Mouse (Mus musculus) skeletal muscle tissue, postnatal 0 days (tissue): ENCODE data around the gene Btbd35f20. TPM values are rescaled to one million over a fixed set of nuclear protein-coding genes. Genes with fewer than 3 reads are reported as not detected.

Source experiments
- polyA plus RNA-seq: library from polyadenylated mRNA; unstranded; fragments of >200 nt; fragmentation: Nextera tagmentation; extraction: Ambion mirVana; gene quantifications from 2 replicates; pipeline ENCODE4 v1.2.1, GENCODE M21; 2015

The Btbd35f20 gene
- not detected in 2 replicates for polyA plus RNA-seq

GRCm38 (mm10) chrX:4291145-4291544 lies at the start of gene Btbd35f20:
Gene Btbd35f20 (minus strand): TSS chrX:4291245.

Other genes with a start within 250 kb of the Btbd35f20 start
- gene Btbd35f28, start 94.7 kb downstream of the Btbd35f20 start, polyA plus RNA-seq = not detected in 2 replicates
- not detected in 2 replicates for gene Btbd35f17, start 79.4 kb upstream of the Btbd35f20 start, polyA plus RNA-seq